Mouse (Mus musculus) bone marrow macrophage, adult 2 months (primary cell): ENCODE measurements around the gene Fcho1.

Experiments
- CTCF ChIP-seq: IDR thresholded peaks from 2 replicates; pipeline ENCODE4 v1.5.1; 2012; ENCODE audit warnings: low read depth, mild to moderate bottlenecking, low read length, moderate library complexity
- POLR2A ChIP-seq: IDR thresholded peaks from 2 replicates; pipeline ENCODE4 v1.6.1; 2012; ENCODE audit warnings: mild to moderate bottlenecking, low read depth, low read length, borderline replicate concordance

DNA sequence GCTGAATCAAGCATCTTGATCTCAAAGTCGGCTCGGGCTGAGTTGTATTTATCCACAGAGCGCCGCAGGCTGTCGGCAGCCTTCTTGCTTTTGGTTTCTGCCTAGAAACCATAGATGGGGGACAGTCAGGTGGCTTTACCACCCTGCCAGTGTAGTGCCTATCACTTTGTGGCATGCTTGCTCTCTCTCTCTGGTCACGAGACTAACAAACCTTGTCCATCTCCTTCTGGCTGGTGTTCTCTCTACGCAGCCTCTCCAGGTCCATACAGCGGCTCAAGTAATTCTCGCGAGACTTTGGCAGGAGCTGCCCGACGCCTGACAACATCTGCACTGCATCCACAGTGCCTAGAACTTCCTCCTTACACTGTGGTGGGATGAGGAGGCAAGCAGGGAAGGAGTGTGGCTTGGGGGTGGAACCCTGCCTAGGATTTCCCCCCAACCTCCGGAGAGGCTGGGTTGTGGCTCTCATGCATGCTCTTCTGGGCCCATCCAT is 8.9 kb downstream of the Fcho1 start:
- TF ChIP-seq CTCF (no peak), POLR2A (no peak)
